Mouse (Mus musculus): ENCODE measurements at regions not wholly inside any gene's neighbourhood (a gene's known extent, or its start where the extent isn't known, plus 50 kb on each side); places are given as distances from the start of the nearest gene placed in this dataset.

DNA sequence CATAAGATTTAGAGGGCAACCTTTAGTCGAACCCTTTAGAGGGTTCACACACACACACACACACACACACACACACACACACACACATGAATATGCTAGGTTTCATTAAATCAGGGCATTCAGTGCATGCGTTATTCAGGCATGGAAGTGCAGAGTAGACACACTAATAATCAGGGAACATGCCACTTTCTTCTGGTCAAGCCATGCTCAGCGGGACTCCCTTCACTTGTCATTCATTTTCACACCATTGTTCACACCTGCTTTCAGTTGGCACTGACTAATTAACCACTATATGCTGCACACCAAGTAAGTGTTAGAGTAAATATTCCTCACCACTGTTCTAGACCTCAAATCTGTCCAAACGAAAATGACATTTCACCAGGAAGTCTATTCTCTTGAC, 616.6 kb upstream of the Dppa4 start:
- Histone ChIP-seq H3K36me3 (ENCODE audit: insufficient read depth, low read length) (no peaks in the 10 kb centered on the region), H3K4me3 (ENCODE audit: low read length) (no peak overlapping the region), H3K4me1 (ENCODE audit: insufficient read depth, low read length) (no peaks in the 10 kb centered on the region), H3K9ac (replicated peaks; ENCODE audit: low read length) (no peak overlapping the region), H3K9me3 (ENCODE audit: low read length) (no peaks in the 10 kb centered on the region), H3K27ac (no peak overlapping the region), H3K4me2 (ENCODE audit: low read depth, low read length) (no peak overlapping the region), H3K27me3 (ENCODE audit: insufficient read depth, low read length) (no peaks in the 10 kb centered on the region)
- DNase-seq (ENCODE audit: low spot score) (peak; percentile 3), ATAC-seq (no peak)
- WGBS, result 86% methylated on average over 4 of the region's 4 CpGs
- TF ChIP-seq CTCF (IDR thresholded peaks at IDR 0.05; ENCODE audit: low read depth), result no peak

DNA sequence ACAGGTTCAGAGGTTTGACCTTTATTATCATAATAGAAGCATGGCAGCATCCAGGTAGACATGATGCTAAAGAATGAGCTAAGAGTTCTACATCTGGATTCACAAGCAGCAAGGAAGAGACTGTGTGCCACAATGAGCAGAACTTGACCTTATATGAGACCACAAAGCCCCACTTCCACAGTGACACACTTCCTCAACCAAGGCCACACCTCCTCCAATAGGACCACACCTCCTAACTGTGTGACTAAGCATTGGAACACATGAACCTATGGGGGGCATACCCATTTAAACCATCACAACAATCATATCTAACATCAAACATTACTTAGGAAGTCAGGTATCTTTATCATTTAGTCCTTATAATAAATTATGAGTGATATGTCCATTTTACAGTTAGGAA, 591.4 kb upstream of the Dppa4 start:
- Histone ChIP-seq H3K36me3 (ENCODE audit: insufficient read depth, low read length) (no peaks in the 10 kb centered on the region), H3K4me2 (ENCODE audit: low read depth, low read length) (no peak overlapping the region), H3K4me3 (ENCODE audit: low read length) (no peak overlapping the region), H3K27me3 (ENCODE audit: insufficient read depth, low read length) (no peaks in the 10 kb centered on the region), H3K4me1 (ENCODE audit: insufficient read depth, low read length) (no peaks in the 10 kb centered on the region), H3K9me3 (ENCODE audit: low read length) (no peaks in the 10 kb centered on the region), H3K9ac (replicated peaks; ENCODE audit: low read length) (no peak overlapping the region), H3K27ac (no peak overlapping the region)
- no peak for ATAC-seq
- no peak for TF ChIP-seq CTCF (IDR thresholded peaks at IDR 0.05; ENCODE audit: low read depth)
- no peak for DNase-seq (ENCODE audit: low spot score)

DNA sequence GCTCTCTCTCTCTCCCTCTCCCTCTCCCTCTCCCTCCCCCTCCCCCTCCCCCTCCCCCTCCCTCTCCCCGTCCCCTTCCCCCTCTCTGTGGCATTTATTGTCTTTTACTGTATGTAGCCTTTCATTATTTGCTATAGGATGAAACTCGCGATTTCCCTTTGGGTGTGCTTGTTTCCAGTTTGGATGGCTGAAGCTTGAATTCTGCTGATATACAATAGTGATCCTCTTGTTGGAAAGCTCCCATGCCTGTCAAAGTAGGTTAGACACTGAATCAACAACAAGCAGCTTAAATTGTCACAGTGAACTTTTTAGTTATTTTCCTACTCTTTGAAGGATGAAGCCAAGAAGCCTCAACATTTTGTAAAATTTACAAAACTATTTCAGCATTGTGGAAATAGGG, 590.7 kb upstream of the Dppa4 start:
- Histone ChIP-seq H3K27ac (no peak overlapping the region), H3K4me3 (ENCODE audit: low read length) (no peak overlapping the region), H3K36me3 (ENCODE audit: insufficient read depth, low read length) (no peaks in the 10 kb centered on the region), H3K9ac (replicated peaks; ENCODE audit: low read length) (no peak overlapping the region), H3K4me1 (ENCODE audit: insufficient read depth, low read length) (no peaks in the 10 kb centered on the region), H3K4me2 (ENCODE audit: low read depth, low read length) (no peak overlapping the region), H3K27me3 (ENCODE audit: insufficient read depth, low read length) (no peaks in the 10 kb centered on the region), H3K9me3 (ENCODE audit: low read length) (no peaks in the 10 kb centered on the region)
- TF ChIP-seq CTCF (IDR thresholded peaks at IDR 0.05; ENCODE audit: low read depth), result no peak
- ATAC-seq, result no peak
- 77% methylated on average over 2 of the region's 3 CpGs for WGBS
- no peak for DNase-seq (ENCODE audit: low spot score)

- Histone ChIP-seq H3K4me2 (ENCODE audit: low read depth, low read length) (no peak overlapping the region), H3K4me1 (ENCODE audit: insufficient read depth, low read length) (no peaks in the 10 kb centered on the region), H3K27ac (no peak overlapping the region), H3K9me3 (ENCODE audit: low read length) (no peaks in the 10 kb centered on the region), H3K4me3 (ENCODE audit: low read length) (no peak overlapping the region), H3K9ac (replicated peaks; ENCODE audit: low read length) (no peak overlapping the region), H3K27me3 (ENCODE audit: insufficient read depth, low read length) (no peaks in the 10 kb centered on the region), H3K36me3 (ENCODE audit: insufficient read depth, low read length) (no peaks in the 10 kb centered on the region)
- DNase-seq (ENCODE audit: low spot score) (no peak), ATAC-seq (no peak)
- WGBS, result 76% methylated on average over 3 of the region's 3 CpGs
- no peak for TF ChIP-seq CTCF (IDR thresholded peaks at IDR 0.05; ENCODE audit: low read depth)
Observed at GRCm38 (mm10) chr16:47693907-47694306, 589.6 kb upstream of the Dppa4 start.

All from hindbrain, postnatal 0 days (tissue).